Mouse (Mus musculus) neural tube, embryonic 12.5 days (tissue): ENCODE measurements at regions not wholly inside any gene's neighbourhood (a gene's known extent, or its start where the extent isn't known, plus 50 kb on each side); places are given as distances from the start of the nearest gene placed in this dataset.

Experiments
- ATAC-seq: fragments of 200-750 bp; cut with Nextera tagmentation; 2 replicates; pipeline ENCODE4 v1.8.0; 2017; ENCODE audit warnings: low read depth, mild to moderate bottlenecking, moderate TSS enrichment, moderate library complexity; ENCODE audit not compliant: low FRiP score
- H3K27ac ChIP-seq: fragments of 300-500 bp; sonication (generic); 2 replicates; pipeline ENCODE4 v1.5.1; 2016
- H3K27me3 ChIP-seq: fragments of 300-500 bp; sonication (generic); replicated peaks from 2 replicates; pipeline ENCODE4 v1.6.1; 2016; ENCODE audit warnings: mild to moderate bottlenecking
- H3K36me3 ChIP-seq: fragments of 300-500 bp; sonication (generic); 2 replicates; pipeline ENCODE4 v1.6.1; 2016; ENCODE audit warnings: mild to moderate bottlenecking
- H3K4me1 ChIP-seq: fragments of 300-500 bp; sonication (generic); 2 replicates; pipeline ENCODE4 v1.6.1; 2016
- H3K4me2 ChIP-seq: fragments of 300-500 bp; sonication (generic); replicated peaks from 2 replicates; pipeline ENCODE4 v1.6.1; 2016; ENCODE audit warnings: mild to moderate bottlenecking
- H3K4me3 ChIP-seq: fragments of 300-500 bp; sonication (generic); 2 replicates; pipeline ENCODE4 v1.5.1; 2016
- H3K9ac ChIP-seq: fragments of 300-500 bp; sonication (generic); 2 replicates; pipeline ENCODE4 v1.6.1; 2016; ENCODE audit warnings: mild to moderate bottlenecking
- H3K9me3 ChIP-seq: fragments of 300-500 bp; sonication (generic); 2 replicates; pipeline ENCODE4 v1.6.1; 2016; ENCODE audit warnings: mild to moderate bottlenecking
- WGBS: fragments of 180-500 bp; shearing (Covaris S2); methylation state at CpG from one replicate; pipeline ENCODE4 v1.1.7; 2016; 5-methylcytosine and 5-hydroxymethylcytosine counted together

DNA sequence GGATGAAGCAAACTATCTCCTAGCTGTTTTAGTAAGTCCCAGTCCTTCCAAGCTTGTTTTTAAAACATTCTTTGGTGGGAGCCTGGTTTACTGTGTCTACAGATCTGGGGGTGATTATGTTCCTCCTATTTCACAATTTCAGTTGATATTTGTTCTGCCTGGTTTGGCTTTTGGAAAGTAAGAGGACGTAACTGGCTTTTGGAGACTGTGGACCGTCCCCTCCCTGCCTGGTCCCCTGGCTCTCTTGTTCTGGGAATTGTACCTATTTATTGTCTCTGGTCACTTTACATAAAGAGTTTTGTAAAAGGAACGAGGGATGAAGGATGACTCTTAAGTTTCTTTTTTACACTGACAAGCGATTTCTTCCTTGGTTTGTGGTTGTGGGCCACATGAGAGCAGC is 306.6 kb downstream of the Gadd45g start:
- ATAC-seq, result no peak
- Histone ChIP-seq H3K4me1 (peaks cover 8% of the 10 kb centered on the region), H3K27ac (no peak overlapping the region), H3K9me3 (no peaks in the 10 kb centered on the region), H3K36me3 (no peaks in the 10 kb centered on the region), H3K4me3 (no peak overlapping the region), H3K27me3 (no peaks in the 10 kb centered on the region), H3K4me2 (no peak overlapping the region), H3K9ac (no peak overlapping the region)
- WGBS, result 71% methylated on average over 4 of the region's 4 CpGs

DNA sequence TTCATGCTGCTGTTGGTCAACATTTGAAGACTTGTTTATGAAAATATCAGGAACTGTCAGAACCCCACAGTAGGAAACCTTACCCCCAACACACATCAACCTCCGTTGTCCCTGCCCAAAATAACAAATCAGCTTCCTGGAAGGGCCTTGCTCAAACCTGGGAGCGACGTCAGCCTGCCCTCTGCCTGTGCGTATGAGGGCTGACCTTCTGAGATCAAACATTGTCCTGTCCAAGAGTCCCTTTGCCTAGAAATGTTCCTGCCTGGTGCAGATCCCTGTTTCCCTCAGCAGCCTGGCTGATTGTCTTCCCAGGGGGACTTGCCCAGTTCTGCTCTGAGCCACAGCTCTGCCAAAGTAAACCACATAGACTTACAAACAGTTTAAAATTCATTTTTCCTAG is 307.1 kb downstream of the Gadd45g start:
- Histone ChIP-seq H3K9me3 (no peaks in the 10 kb centered on the region), H3K27ac (no peak overlapping the region), H3K36me3 (no peaks in the 10 kb centered on the region), H3K9ac (no peak overlapping the region), H3K4me1 (peaks cover 8% of the 10 kb centered on the region), H3K4me2 (no peak overlapping the region), H3K4me3 (no peak overlapping the region), H3K27me3 (no peaks in the 10 kb centered on the region)
- no peak for ATAC-seq
- 78% methylated on average over 4 of the region's 4 CpGs for WGBS

DNA sequence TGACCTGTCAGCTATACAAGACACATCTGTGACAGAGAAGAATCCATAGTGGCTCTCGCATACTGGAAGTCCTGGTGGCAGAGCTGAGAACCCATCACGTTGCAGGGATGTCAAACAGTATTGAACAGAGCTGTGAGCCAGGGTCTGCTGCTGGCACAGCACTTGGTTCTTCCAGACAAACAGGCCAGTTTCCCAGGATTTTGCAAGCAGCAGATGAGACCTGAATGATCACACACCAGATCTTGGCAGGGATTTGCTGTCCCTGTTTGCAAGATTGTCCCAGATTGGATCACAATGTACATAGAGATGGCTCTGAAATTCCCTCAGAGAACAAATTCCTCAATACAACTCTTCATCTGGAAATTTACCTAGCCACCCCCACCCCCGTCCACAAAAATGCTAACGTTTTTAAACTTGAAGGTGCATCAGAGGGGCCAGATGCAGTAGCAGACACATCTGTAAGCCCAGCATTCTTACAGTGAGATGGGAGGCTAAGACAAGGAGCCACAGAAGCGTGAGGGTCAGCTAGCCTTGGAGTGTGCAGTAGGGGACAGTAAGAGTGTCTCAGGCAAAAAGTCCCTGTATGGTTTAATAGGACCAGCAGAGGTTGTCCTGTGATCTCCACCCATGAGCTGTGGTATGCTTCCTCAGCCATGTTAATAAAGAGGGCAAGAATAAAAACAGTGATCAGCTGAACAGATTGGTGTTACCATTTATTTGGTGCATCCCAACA is 307.8 kb downstream of the Gadd45g start:
- H3K27ac ChIP-seq, result no peak overlapping the region
- H3K27me3 ChIP-seq, result no peaks in the 10 kb centered on the region
- H3K4me1 ChIP-seq, result peaks cover 8% of the 10 kb centered on the region
- ATAC-seq, result no peak
- H3K4me2 ChIP-seq, result no peak overlapping the region
- no peak overlapping the region for H3K4me3 ChIP-seq
- no peak overlapping the region for H3K9ac ChIP-seq
- H3K36me3 ChIP-seq, result no peaks in the 10 kb centered on the region
- WGBS, result 80% methylated on average over 5 of the region's 5 CpGs
- H3K9me3 ChIP-seq, result no peaks in the 10 kb centered on the region

DNA sequence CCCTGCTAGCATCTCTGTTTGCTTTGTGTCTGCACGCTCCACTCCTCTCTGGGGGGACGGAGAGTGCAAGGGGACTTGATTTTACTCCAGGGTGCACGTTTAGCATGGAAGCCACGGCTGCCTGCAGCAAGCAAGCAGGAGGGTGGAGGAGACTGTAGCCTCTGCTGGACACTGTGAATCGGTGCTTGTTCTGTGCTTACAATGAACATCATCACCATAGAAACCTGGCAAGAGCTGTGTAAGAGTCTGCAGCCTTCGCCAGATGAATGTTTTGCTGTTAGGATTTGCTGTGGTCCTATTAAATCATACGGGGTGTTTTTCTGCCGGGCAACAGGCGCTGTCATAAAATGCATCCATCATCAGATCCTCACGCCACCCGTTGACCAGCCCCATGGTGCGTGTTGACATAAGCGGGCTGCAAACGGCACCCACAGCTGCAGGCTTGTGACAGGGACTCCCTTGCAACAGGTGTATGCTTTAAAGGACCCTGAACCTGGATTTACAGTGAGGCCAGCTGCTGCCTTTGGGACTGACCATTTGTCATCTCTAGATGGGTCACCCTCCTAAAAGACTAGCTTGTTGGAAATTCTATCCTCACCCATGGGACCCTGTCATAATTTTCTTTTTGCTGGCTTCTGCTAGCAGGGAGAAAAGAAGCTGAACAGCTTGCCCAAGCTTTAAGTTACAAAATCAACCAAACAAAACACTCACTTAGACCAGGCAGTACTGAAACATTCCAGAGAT is 308.5 kb downstream of the Gadd45g start:
- ATAC-seq, result 0 out of 2 replicates have a peak, but pooled peaks have one; percentile 61
- Histone ChIP-seq H3K27me3 (no peaks in the 10 kb centered on the region), H3K4me2 (0 out of 2 replicates have a peak overlapping the region, but pooled peaks have one; percentile 14), H3K36me3 (no peaks in the 10 kb centered on the region), H3K4me3 (no peak overlapping the region), H3K9me3 (no peaks in the 10 kb centered on the region), H3K27ac (no peak overlapping the region), H3K9ac (no peak overlapping the region), H3K4me1 (peaks cover 8% of the 10 kb centered on the region)
- WGBS, result 46% methylated on average over 14 of the region's 14 CpGs

DNA sequence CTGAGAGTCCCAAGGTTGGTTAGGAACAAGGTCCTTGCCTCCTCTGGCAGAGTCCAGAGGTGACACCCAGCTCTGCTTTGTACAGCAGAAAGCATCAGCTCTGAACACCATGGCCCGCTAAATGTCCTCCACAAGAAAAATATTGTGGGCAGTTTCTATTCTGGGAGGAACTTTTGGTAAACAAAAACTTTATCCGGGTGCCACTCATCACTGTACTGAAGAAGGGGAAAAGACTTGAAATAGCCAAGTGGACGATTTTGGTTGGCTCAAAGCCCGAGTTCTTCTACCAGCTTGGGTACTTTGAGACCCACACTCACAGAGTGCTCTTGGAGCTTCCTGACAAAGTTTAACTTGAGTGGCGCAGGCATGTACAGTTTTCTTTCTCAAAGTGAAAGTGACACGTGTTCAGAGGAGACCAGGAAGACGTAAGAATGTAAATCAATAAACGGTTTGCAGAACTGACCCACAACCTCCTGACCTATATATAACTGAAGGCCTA is 309.2 kb downstream of the Gadd45g start:
- Histone ChIP-seq H3K27me3 (no peaks in the 10 kb centered on the region), H3K4me1 (peaks cover 8% of the 10 kb centered on the region), H3K4me3 (no peak overlapping the region), H3K9me3 (no peaks in the 10 kb centered on the region), H3K36me3 (no peaks in the 10 kb centered on the region), H3K27ac (no peak overlapping the region), H3K9ac (no peak overlapping the region), H3K4me2 (no peak overlapping the region)
- no peak for ATAC-seq
- WGBS, result 84% methylated on average over 8 of the region's 8 CpGs

DNA sequence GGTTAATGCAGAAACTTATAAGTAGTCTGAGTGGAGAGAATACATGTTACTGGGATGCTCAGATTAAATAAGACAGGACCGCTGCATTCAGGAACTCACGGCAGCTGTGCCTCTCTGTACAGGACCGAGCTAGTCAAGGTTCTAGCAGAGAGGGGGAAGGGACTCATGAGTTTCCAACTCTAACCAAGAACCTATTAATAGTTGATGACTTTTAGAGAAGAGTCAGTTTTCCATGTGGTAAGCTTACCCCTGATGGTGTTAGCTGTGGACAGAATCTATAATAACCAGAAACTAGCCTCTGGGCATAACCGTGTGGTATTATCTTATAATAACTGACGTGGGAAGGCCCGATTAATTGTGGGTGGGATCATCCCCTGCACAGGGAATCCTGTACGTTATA is 316.2 kb downstream of the Gadd45g start:
- no peak for ATAC-seq
- Histone ChIP-seq H3K27ac (no peak overlapping the region), H3K27me3 (no peaks in the 10 kb centered on the region), H3K4me1 (no peaks in the 10 kb centered on the region), H3K36me3 (no peaks in the 10 kb centered on the region), H3K9ac (no peak overlapping the region), H3K4me3 (no peak overlapping the region), H3K9me3 (no peaks in the 10 kb centered on the region), H3K4me2 (no peak overlapping the region)
- 85% methylated on average over 7 of the region's 7 CpGs for WGBS

DNA sequence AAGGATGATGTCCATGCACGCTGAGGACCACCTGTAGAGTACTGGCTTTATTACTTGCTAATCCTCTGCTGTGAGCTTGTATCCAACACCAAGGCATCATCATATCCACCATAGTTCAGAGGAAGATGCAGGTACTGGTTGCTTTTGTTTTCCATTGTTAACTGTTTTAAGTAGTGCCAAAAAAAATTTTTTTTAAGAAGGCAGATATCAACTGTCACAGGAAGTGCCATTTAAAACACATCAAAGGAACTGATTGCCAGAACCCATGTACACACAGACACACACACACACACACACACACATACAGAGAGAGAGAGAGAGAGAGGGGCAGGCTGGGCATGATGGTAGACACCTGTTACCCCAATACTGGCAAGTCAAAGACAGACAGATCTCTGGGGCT is 319.1 kb downstream of the Gadd45g start:
- H3K4me1 ChIP-seq, result no peaks in the 10 kb centered on the region
- no peak overlapping the region for H3K4me3 ChIP-seq
- H3K9me3 ChIP-seq, result no peaks in the 10 kb centered on the region
- no peaks in the 10 kb centered on the region for H3K27me3 ChIP-seq
- no peak for ATAC-seq
- WGBS, result 95% methylated on average over 1 of the region's 1 CpGs
- H3K9ac ChIP-seq, result no peak overlapping the region
- H3K36me3 ChIP-seq, result no peaks in the 10 kb centered on the region
- no peak overlapping the region for H3K4me2 ChIP-seq
- no peak overlapping the region for H3K27ac ChIP-seq

DNA sequence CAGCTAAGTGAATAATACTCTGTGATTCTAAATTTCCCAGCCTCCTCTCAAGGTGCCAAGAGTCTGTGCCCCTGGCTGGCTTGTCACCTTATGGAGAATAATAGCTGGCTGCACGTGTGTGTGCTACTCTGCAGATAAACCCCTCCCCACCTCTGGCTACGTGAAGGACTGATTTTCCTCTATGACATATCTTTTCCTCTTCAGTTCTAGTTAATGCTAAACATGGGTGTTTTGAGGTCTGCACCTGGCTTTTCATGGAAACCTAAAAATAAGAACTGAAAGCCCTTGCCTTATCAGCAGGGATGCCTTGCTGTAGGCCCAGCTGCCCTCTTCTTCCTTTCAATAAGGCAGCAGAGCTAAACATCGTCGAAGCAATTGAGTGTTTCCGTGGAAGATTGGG is 321.5 kb downstream of the Gadd45g start:
- Histone ChIP-seq H3K9ac (no peak overlapping the region), H3K4me2 (no peak overlapping the region), H3K27me3 (no peaks in the 10 kb centered on the region), H3K9me3 (no peaks in the 10 kb centered on the region), H3K4me3 (no peak overlapping the region), H3K36me3 (no peaks in the 10 kb centered on the region), H3K27ac (no peak overlapping the region), H3K4me1 (no peaks in the 10 kb centered on the region)
- 80% methylated on average over 5 of the region's 5 CpGs for whole genome bisulfite sequencing
- ATAC-seq, result no peak

DNA sequence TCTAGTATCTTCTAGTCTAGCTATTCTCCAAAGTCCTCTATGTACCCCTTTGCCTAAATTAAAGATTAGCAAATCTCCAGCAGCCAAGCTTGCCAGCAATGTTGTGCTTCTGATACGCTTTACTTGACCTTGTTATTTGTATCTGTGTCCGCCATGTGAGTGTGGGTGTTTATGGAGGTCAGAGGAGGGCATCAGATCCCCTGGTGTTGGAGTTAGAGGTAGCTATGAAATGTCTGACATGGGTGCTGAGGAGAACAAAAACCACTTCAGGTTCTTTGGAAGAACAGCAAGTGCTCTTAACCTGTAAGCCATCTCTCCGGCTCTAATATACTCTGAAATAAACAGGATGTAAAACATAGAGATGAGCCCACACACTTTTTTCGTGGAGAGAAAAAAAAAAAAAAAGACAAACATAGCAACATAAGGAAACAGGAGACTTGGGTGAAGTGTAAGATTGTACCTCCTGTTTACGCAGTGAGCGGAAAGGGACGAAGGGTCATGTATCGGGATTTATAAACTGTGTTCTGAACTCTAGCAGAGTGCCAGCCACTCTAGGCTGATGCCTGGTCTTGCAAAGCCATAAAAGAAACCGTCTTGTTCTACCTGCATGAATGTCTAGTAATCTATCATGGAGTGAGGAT is 326.3 kb downstream of the Gadd45g start:
- Histone ChIP-seq H3K9me3 (no peaks in the 10 kb centered on the region), H3K4me2 (no peak overlapping the region), H3K4me3 (no peak overlapping the region), H3K4me1 (no peaks in the 10 kb centered on the region), H3K9ac (no peak overlapping the region), H3K36me3 (no peaks in the 10 kb centered on the region), H3K27me3 (no peaks in the 10 kb centered on the region), H3K27ac (no peak overlapping the region)
- no peak for ATAC-seq
- WGBS, result 87% methylated on average over 9 of the region's 9 CpGs

DNA sequence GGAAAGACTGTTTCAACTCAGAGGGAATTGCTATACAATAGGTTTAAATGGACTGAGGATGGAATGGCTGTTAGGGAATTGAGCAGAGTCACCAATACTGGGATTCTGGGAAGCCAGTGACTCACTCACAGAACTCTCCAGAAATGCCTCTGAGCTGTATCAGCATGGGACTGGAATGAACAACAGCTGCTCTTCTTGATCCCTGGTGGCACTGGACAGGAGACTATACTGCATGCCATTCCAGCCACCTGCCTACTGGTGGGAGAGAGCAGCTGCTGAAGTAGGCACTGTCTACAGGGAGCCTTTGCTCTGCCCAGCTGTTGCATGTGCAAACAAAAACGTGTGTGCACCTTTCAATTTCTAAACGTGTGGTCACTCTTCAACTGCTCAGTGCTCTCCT is 329.2 kb downstream of the Gadd45g start:
- 59% methylated on average over 2 of the region's 2 CpGs for WGBS
- Histone ChIP-seq H3K9me3 (no peaks in the 10 kb centered on the region), H3K27ac (no peak overlapping the region), H3K27me3 (no peaks in the 10 kb centered on the region), H3K4me2 (no peak overlapping the region), H3K9ac (no peak overlapping the region), H3K36me3 (no peaks in the 10 kb centered on the region), H3K4me1 (no peaks in the 10 kb centered on the region), H3K4me3 (no peak overlapping the region)
- ATAC-seq, result no peak

DNA sequence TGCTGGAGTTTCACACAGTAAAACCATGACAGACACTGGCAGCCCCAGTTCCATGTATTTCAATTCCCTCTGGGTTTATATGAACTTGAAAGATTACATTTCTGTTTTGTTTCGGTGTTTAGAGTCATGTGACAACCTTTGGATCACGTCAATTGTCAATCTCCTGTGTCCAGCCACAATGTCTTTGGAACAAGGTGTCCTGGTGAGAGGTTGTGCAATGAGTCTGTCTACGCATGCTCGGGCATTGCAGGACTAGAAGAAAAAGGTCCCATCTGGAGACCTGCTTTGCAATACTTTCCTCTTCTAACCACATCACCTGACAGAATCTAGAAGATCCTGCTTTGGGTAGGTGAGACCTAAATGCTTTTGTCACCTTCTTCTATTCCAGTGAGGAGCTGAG is 333.5 kb downstream of the Gadd45g start:
- 88% methylated on average over 4 of the region's 4 CpGs for WGBS
- Histone ChIP-seq H3K4me2 (no peak overlapping the region), H3K27me3 (no peaks in the 10 kb centered on the region), H3K4me1 (no peaks in the 10 kb centered on the region), H3K36me3 (no peaks in the 10 kb centered on the region), H3K9me3 (no peaks in the 10 kb centered on the region), H3K9ac (no peak overlapping the region), H3K4me3 (no peak overlapping the region), H3K27ac (no peak overlapping the region)
- ATAC-seq, result no peak

DNA sequence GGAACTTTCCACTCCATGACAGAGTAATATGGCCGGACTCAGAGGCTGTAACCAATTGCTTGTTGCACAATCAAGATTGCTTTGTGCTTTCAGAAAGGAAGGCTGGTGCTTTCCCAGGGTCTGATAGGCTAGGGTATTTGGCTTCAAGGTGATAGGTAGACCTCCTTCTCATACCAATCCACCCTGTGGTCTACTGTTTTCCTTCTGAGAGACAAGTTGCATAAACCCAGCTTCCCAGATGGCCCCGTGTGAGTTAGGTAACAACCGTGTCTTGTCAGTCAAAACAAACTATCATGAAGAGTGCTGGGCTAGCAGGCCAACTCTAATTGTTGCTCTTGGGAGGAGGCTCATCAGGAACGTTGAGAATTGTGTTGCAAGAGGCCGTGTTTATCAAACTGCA is 337.2 kb downstream of the Gadd45g start:
- Histone ChIP-seq H3K4me3 (no peak overlapping the region), H3K4me1 (peaks cover 8% of the 10 kb centered on the region), H3K4me2 (no peak overlapping the region), H3K27ac (no peak overlapping the region), H3K27me3 (no peaks in the 10 kb centered on the region), H3K36me3 (no peaks in the 10 kb centered on the region), H3K9ac (no peak overlapping the region), H3K9me3 (no peaks in the 10 kb centered on the region)
- no peak for ATAC-seq
- 73% methylated on average over 5 of the region's 5 CpGs for WGBS
